Mouse (Mus musculus) forebrain, embryonic 15.5 days (tissue): ENCODE measurements around the gene Cetn2. TPM values are rescaled to one million over a fixed set of nuclear protein-coding genes. Genes with fewer than 3 reads are reported as not detected.
A peak's percentile ranks its signal among the peaks of the same experiment; 100 is the strongest.

Experiments
- ATAC-seq: fragments of 200-750 bp; cut with Nextera tagmentation; replicated peaks from 2 replicates; pipeline ENCODE4 v1.8.0; 2017; ENCODE audit warnings: mild to moderate bottlenecking, moderate TSS enrichment, moderate library complexity
- H3K27ac ChIP-seq: fragments of 300-500 bp; sonication (generic); replicated peaks from 2 replicates; pipeline ENCODE4 v1.5.1; 2015; ENCODE audit warnings: mild to moderate bottlenecking, inconsistent platforms
- H3K27me3 ChIP-seq: fragments of 300-500 bp; sonication (generic); 2 replicates; pipeline ENCODE4 v1.6.1; 2015; ENCODE audit warnings: inconsistent platforms
- H3K36me3 ChIP-seq: fragments of 300-500 bp; sonication (generic); 2 replicates; pipeline ENCODE4 v1.6.1; 2015; ENCODE audit warnings: mild to moderate bottlenecking, inconsistent platforms
- H3K4me1 ChIP-seq: fragments of 300-500 bp; sonication (generic); 2 replicates; pipeline ENCODE4 v1.6.1; 2015; ENCODE audit warnings: inconsistent platforms
- H3K4me2 ChIP-seq: fragments of 300-500 bp; sonication (generic); replicated peaks from 2 replicates; pipeline ENCODE4 v1.6.1; 2015; ENCODE audit warnings: mild to moderate bottlenecking, inconsistent platforms
- H3K4me3 ChIP-seq: fragments of 300-500 bp; sonication (generic); 2 replicates; pipeline ENCODE4 v1.5.1; 2015; ENCODE audit warnings: mild to moderate bottlenecking, inconsistent platforms
- H3K9ac ChIP-seq: fragments of 300-500 bp; sonication (generic); replicated peaks from 2 replicates; pipeline ENCODE4 v1.6.1; 2015; ENCODE audit warnings: mild to moderate bottlenecking, inconsistent platforms
- H3K9me3 ChIP-seq: fragments of 300-500 bp; sonication (generic); 2 replicates; pipeline ENCODE4 v1.6.1; 2016; ENCODE audit warnings: inconsistent platforms
- WGBS: fragments of 180-500 bp; shearing (Covaris S2); methylation state at CpG from one replicate; pipeline ENCODE4 v1.1.7; 2015; ENCODE audit warnings: mixed read lengths; 5-methylcytosine and 5-hydroxymethylcytosine counted together
- polyA plus RNA-seq: library from polyadenylated mRNA; unstranded; fragments of >200 nt; fragmentation: Nextera tagmentation; extraction: Ambion mirVana; gene quantifications from 2 replicates; pipeline ENCODE4 v1.2.1, GENCODE M21; 2015

Gene Cetn2
- 76.5 and 76.8 TPM in 2 replicates for polyA plus RNA-seq

GRCm38 (mm10) chrX:72917884-72918681 is at the start of gene Cetn2, which contains the start of gene Nsdhl:
TSS of gene Cetn2 (minus strand) at chrX:72918411.
TSS of gene Nsdhl (plus strand) at chrX:72918557.
- Histone ChIP-seq H3K4me1 (peaks cover 10% of the 10 kb centered on the region; the same call in 1 of the 2 replicates), H3K4me3 (peak within 1 kb of the TSS; percentile 57), H3K9ac (peak within 1 kb of the TSS; percentile 56), H3K4me2 (peak within 1 kb of the TSS; percentile 50), H3K36me3 (no peaks in the 10 kb centered on the region), H3K27ac (peak within 1 kb of the TSS; percentile 85), H3K27me3 (no peaks in the 10 kb centered on the region), H3K9me3 (no peaks in the 10 kb centered on the region)
- 21% methylated on average over 41 of the region's 41 CpGs for WGBS
- ATAC-seq, result peak; percentile 99

GRCm38 (mm10) chrX:72962743-72963142 is 44.5 kb upstream of the Cetn2 start:
- no peaks in the 10 kb centered on the region for H3K9me3 ChIP-seq
- H3K36me3 ChIP-seq, result 0 out of 2 replicates have a peak, but pooled peaks cover 2% of the 10 kb centered on the region
- WGBS, result 68% methylated on average over 3 of the region's 3 CpGs
- H3K27me3 ChIP-seq, result no peaks in the 10 kb centered on the region
- no peaks in the 10 kb centered on the region for H3K4me1 ChIP-seq
- no peak overlapping the region for H3K4me2 ChIP-seq
- H3K9ac ChIP-seq, result no peak overlapping the region
- H3K27ac ChIP-seq, result no peak overlapping the region
- no peak overlapping the region for H3K4me3 ChIP-seq
- ATAC-seq, result no peak

DNA sequence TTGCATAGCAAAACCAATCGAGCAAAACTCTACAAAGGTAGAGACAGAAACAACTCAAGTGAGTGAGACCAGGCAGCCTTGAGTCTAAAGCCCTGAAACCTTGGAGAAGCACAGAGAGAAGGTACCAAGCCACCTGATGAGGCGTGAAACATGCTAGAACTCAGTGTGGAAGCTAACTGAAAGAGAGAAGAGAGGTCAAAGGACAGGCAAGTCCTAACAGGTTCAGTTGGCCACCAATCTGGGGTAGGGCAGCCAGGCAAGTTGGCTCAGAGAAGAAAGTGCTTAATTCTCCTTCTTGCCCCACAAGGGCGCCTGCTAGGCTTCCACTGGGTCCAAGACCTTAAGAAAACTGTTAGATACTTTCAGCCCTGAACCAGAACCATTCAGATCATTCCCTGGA is 43.3 kb upstream of the Cetn2 start:
- 72% methylated on average over 3 of the region's 3 CpGs for WGBS

DNA sequence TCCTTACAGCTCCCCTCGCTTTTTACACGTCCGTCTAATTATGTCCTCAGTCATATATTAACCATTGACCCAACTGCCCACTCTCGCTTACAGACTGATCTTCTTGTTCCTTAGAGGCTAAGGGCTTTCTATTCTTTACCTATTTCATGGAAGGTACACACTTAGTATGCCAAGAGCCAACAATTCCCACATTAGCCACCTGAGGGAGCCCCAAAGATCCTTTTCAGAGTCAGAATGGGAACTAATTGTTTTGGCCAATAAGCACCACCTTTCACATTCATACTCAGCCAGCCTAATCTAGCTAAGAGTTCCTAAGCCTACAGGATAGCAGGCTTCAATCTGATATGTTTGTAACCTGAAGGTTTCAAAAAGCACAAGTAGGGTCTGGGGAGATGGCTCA is 42.2 kb upstream of the Cetn2 start:
- Histone ChIP-seq H3K4me2 (no peak overlapping the region), H3K9me3 (no peaks in the 10 kb centered on the region), H3K36me3 (0 out of 2 replicates have a peak, but pooled peaks cover 4% of the 10 kb centered on the region), H3K27me3 (no peaks in the 10 kb centered on the region), H3K9ac (no peak overlapping the region), H3K27ac (no peak overlapping the region), H3K4me3 (no peak overlapping the region), H3K4me1 (no peaks in the 10 kb centered on the region)
- ATAC-seq, result no peak
- 85% methylated on average over 4 of the region's 4 CpGs for WGBS

More for the DNA sequence above, 43.3 kb upstream of the Cetn2 start:
- Histone ChIP-seq H3K27me3 (no peaks in the 10 kb centered on the region), H3K36me3 (0 out of 2 replicates have a peak, but pooled peaks cover 2% of the 10 kb centered on the region), H3K4me1 (no peaks in the 10 kb centered on the region), H3K4me2 (no peak overlapping the region), H3K4me3 (no peak overlapping the region), H3K9me3 (no peaks in the 10 kb centered on the region), H3K27ac (no peak overlapping the region), H3K9ac (no peak overlapping the region)
- no peak for ATAC-seq

DNA sequence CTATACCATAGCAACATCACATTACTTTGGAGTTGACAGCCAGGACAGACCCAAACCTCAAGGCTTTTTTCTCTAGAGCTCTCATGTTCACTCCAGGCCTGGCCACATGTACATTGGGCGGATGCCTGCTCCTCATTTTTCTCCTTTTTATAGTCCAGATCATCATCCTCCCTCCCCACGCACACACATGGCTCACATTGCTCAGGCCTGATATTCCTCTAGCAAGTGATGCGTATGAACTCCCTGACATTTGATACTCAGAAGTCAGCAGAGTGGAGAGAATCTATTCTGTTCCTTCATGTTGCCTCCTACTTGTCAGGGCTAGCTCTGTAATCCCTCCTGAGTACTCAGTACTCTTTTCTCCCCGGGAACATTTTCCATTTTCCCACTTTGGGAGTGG is 38.3 kb upstream of the Cetn2 start:
- H3K4me1 ChIP-seq, result no peaks in the 10 kb centered on the region
- no peak overlapping the region for H3K4me2 ChIP-seq
- no peak for ATAC-seq
- H3K9me3 ChIP-seq, result no peaks in the 10 kb centered on the region
- peaks cover 12% of the 10 kb centered on the region; the same call in 1 of the 2 replicates for H3K36me3 ChIP-seq
- no peak overlapping the region for H3K4me3 ChIP-seq
- WGBS, result 91% methylated on average over 4 of the region's 4 CpGs
- H3K9ac ChIP-seq, result no peak overlapping the region
- no peaks in the 10 kb centered on the region for H3K27me3 ChIP-seq
- no peak overlapping the region for H3K27ac ChIP-seq

- ATAC-seq, result no peak
- whole genome bisulfite sequencing, result 77% methylated on average over 4 of the region's 4 CpGs
Measured at GRCm38 (mm10) chrX:72953464-72953863, 35.3 kb upstream of the Cetn2 start.

GRCm38 (mm10) chrX:72921391-72921790 is 3.2 kb upstream of the Cetn2 start:
- Histone ChIP-seq H3K4me3 (no peak overlapping the region), H3K36me3 (no peaks in the 10 kb centered on the region), H3K9me3 (no peaks in the 10 kb centered on the region), H3K9ac (no peak overlapping the region), H3K27ac (no peak overlapping the region), H3K27me3 (no peaks in the 10 kb centered on the region), H3K4me1 (peaks cover 10% of the 10 kb centered on the region; the same call in 1 of the 2 replicates), H3K4me2 (no peak overlapping the region)
- no peak for ATAC-seq
- WGBS, result 71% methylated on average over 2 of the region's 2 CpGs

More at GRCm38 (mm10) chrX:72953464-72953863, 35.3 kb upstream of the Cetn2 start:
- H3K4me2 ChIP-seq, result no peak overlapping the region
- peaks cover 15% of the 10 kb centered on the region; the same call in 1 of the 2 replicates for H3K36me3 ChIP-seq
- no peaks in the 10 kb centered on the region for H3K27me3 ChIP-seq
- H3K4me3 ChIP-seq, result no peak overlapping the region
- no peak overlapping the region for H3K27ac ChIP-seq
- no peaks in the 10 kb centered on the region for H3K9me3 ChIP-seq
- no peaks in the 10 kb centered on the region for H3K4me1 ChIP-seq
- H3K9ac ChIP-seq, result no peak overlapping the region

GRCm38 (mm10) chrX:72918682-72919059 is 460 bp upstream of the Cetn2 start:
- Histone ChIP-seq H3K9me3 (no peaks in the 10 kb centered on the region), H3K9ac (peak overlapping the region; percentile 56), H3K4me1 (peaks cover 10% of the 10 kb centered on the region; the same call in 1 of the 2 replicates), H3K4me3 (peak overlapping the region; percentile 57), H3K27me3 (no peaks in the 10 kb centered on the region), H3K36me3 (no peaks in the 10 kb centered on the region), H3K27ac (peak overlapping the region; percentile 85), H3K4me2 (peak overlapping the region; percentile 50)
- 20% methylated on average over 6 of the region's 6 CpGs for WGBS
- ATAC-seq, result no peak

- Histone ChIP-seq H3K4me1 (no peaks in the 10 kb centered on the region), H3K36me3 (no peaks in the 10 kb centered on the region), H3K4me2 (no peak overlapping the region), H3K27me3 (no peaks in the 10 kb centered on the region), H3K27ac (no peak overlapping the region), H3K9me3 (no peaks in the 10 kb centered on the region), H3K9ac (no peak overlapping the region), H3K4me3 (no peak overlapping the region)
- ATAC-seq, result no peak
- WGBS, result 94% methylated on average over 1 of the region's 1 CpGs
Measured at GRCm38 (mm10) chrX:72911611-72912010, 6.6 kb downstream of the Cetn2 start.

- no peak overlapping the region for H3K9ac ChIP-seq
- H3K27me3 ChIP-seq, result no peaks in the 10 kb centered on the region
- H3K27ac ChIP-seq, result no peak overlapping the region
- no peak overlapping the region for H3K4me2 ChIP-seq
- 26% methylated on average over 2 of the region's 2 CpGs for WGBS
- no peaks in the 10 kb centered on the region for H3K9me3 ChIP-seq
- ATAC-seq, result peak; percentile 74
- H3K36me3 ChIP-seq, result no peaks in the 10 kb centered on the region
- H3K4me1 ChIP-seq, result no peaks in the 10 kb centered on the region
- no peak overlapping the region for H3K4me3 ChIP-seq
Measured at GRCm38 (mm10) chrX:72908404-72908741, 9.8 kb downstream of the Cetn2 start.

- H3K27me3 ChIP-seq, result no peaks in the 10 kb centered on the region
- H3K9me3 ChIP-seq, result no peaks in the 10 kb centered on the region
- no peak overlapping the region for H3K27ac ChIP-seq
- no peak overlapping the region for H3K4me3 ChIP-seq
- no peaks in the 10 kb centered on the region for H3K4me1 ChIP-seq
- ATAC-seq, result peak; percentile 55; the same call in 1 of the 2 replicates
- no peaks in the 10 kb centered on the region for H3K36me3 ChIP-seq
- H3K4me2 ChIP-seq, result no peak overlapping the region
- no peak overlapping the region for H3K9ac ChIP-seq
- 66% methylated on average over 6 of the region's 6 CpGs for WGBS
Measured at GRCm38 (mm10) chrX:72907619-72908403, 10.4 kb downstream of the Cetn2 start.

DNA sequence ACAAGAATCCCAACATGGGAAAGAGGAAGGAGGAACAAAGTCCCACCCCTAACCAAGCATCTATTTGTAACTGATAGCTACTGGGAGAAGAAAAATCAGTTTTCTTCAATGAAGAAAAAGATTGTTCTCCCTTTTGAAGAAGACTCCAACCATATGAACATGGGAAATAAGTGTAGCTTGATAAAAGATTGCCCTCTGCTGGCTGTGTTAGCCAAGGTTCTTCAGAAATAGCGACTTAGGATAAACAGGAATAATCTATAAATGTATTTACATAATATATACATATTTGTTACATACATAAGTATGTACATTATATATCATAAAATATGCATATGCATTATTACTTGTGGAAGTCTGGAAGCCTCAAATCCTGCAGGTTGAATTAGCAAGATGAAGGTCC is 15.7 kb downstream of the Cetn2 start:
- Histone ChIP-seq H3K9me3 (no peaks in the 10 kb centered on the region), H3K27ac (no peak overlapping the region), H3K36me3 (no peaks in the 10 kb centered on the region), H3K4me2 (no peak overlapping the region), H3K4me3 (no peak overlapping the region), H3K4me1 (no peaks in the 10 kb centered on the region), H3K27me3 (no peaks in the 10 kb centered on the region), H3K9ac (no peak overlapping the region)
- ATAC-seq, result no peak
- WGBS, result 36% methylated on average over 1 of the region's 1 CpGs
